Mouse (Mus musculus) natural killer cell, adult 2 months (primary cell): ENCODE data around the gene Olfr1174-ps.

ENCODE experiments used
- DNase-seq, 2 experiments: peaks; one replicate each; pipeline ENCODE4 v3.0.0; 2022; ENCODE audit warnings: low spot score in 2 of 2

Gene Olfr1174-ps

GRCm38 (mm10) chr2:88315035-88315434, at the start of gene Olfr1174-ps:
Gene Olfr1174-ps (minus strand): TSS chr2:88315135.
- DNase-seq, result no peak

DNA sequence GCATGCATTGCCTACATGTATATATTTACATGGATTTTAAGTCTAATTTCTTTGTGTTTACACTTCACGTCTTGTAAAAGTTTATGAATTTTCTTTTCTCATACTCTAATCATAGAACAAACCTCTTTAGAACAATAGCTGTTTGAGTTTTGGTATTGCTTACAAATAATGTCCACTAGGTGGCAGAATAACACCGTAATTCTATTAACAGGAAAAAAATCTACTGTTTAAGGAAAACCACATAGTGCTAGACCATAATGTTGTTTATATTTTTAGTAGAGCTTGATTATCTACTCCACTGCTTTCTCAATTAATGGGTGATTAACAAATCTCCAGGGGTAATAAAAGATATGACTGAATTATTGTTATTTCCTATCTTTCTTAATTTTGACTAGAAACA, 41.4 kb upstream of the Olfr1174-ps start:
- DNase-seq, result no peak

DNA sequence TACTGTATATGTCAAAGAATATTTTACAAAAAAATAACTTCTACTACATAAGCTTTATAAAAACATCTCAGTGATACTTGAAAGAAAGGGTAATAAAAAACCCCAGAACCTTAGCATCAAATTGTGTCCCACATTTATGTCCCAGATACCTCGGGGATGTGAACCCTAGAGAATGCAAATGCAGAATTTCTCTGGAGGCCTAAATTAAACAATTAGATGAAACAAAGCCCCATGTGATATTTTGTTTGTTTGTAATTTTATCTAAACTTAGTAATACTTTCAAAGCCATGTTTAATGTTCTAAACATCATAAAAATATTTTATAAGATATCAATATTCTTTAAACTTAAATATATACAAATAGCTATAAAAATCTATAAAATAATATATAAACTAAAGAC, 31.5 kb upstream of the Olfr1174-ps start, which contains the start of gene Olfr1177-ps:
Olfr1177-ps (minus strand) TSS at position 101 of the 400 bp plus-strand sequence.
- DNase-seq, result no peak

GRCm38 (mm10) chr2:88336421-88336820, 21.5 kb upstream of the Olfr1174-ps start, which contains the start of gene Olfr1176:
Gene Olfr1176 (plus strand): TSS chr2:88336721.
- no peak for DNase-seq

DNA sequence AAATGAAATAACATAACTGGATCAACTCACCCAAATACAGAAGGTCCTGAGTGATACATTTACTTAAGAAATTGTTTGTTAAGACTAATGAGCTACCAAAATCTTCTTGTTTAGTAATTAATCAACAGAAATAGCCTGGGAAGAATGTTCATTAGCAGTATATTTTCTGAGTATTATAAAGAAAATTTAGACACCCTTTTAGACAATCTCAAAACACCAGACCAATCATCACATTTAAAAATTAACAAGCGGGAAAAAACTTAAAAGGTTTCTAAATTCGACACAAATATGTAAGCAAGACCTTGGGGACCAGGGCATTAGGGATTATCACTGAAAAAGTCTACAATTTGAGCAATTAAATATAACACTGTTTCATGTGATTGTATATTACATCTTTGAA, 12.2 kb upstream of the Olfr1174-ps start, which contains the start of gene Olfr1175-ps:
Olfr1175-ps (minus strand) TSS at position 101 of the 400 bp plus-strand sequence.
- no peak for DNase-seq

- no peak for DNase-seq
Measured at GRCm38 (mm10) chr2:88279775-88280174, 35.2 kb downstream of the Olfr1174-ps start, which contains the start of gene Olfr1173. Gene Olfr1173 (minus strand): TSS chr2:88279875.
